Mouse (Mus musculus): Measurements from ENCODE around the gene Lmtk2. TPM values are rescaled to one million over a fixed set of nuclear protein-coding genes. Genes with fewer than 3 reads are reported as not detected.

The Lmtk2 gene
- polyA plus RNA-seq, 1 experiment from 2014 or later: 5.2 TPM

- Histone ChIP-seq H3K27ac (ENCODE audit: low read depth, low read length) (no peak overlapping the region), H3K4me1 (ENCODE audit: control insufficient read depth, insufficient read depth, low read length) (no peaks in the 10 kb centered on the region), H3K4me3 (ENCODE audit: low read depth, low read length) (no peak overlapping the region), H3K27me3 (ENCODE audit: control insufficient read depth, insufficient read depth, low read length) (no peaks in the 10 kb centered on the region), H3K9ac (ENCODE audit: low read depth, low read length) (no peak overlapping the region), H3K4me2 (no peak overlapping the region), H3K36me3 (ENCODE audit: control insufficient read depth, insufficient read depth, low read length) (peaks cover 24% of the 10 kb centered on the region), H3K9me3 (replicated peaks; ENCODE audit: control insufficient read depth, low read length) (peaks cover 4% of the 10 kb centered on the region; the same call in 1 of the 2 replicates)
- whole genome bisulfite sequencing (ENCODE audit: insufficient replicate concordance): 89% methylated on average over 12 of the region's 12 CpGs
- no peak for ATAC-seq (replicated peaks; ENCODE audit: insufficient number of reproducible peaks, low FRiP score, low TSS enrichment)
Measured at GRCm38 (mm10) chr5:144204303-144204702, 104.1 kb downstream of the Lmtk2 start.

GRCm38 (mm10) chr5:144204911-144205310 lies 104.7 kb downstream of the Lmtk2 start:
- 76% methylated on average over 10 of the region's 10 CpGs for WGBS (ENCODE audit: insufficient replicate concordance)
- Histone ChIP-seq H3K36me3 (ENCODE audit: control insufficient read depth, insufficient read depth, low read length) (peaks cover 25% of the 10 kb centered on the region), H3K27me3 (ENCODE audit: control insufficient read depth, insufficient read depth, low read length) (no peaks in the 10 kb centered on the region), H3K9me3 (replicated peaks; ENCODE audit: control insufficient read depth, low read length) (peaks cover 4% of the 10 kb centered on the region; the same call in 1 of the 2 replicates), H3K4me3 (ENCODE audit: low read depth, low read length) (no peak overlapping the region), H3K4me1 (ENCODE audit: control insufficient read depth, insufficient read depth, low read length) (no peaks in the 10 kb centered on the region), H3K27ac (ENCODE audit: low read depth, low read length) (no peak overlapping the region), H3K4me2 (no peak overlapping the region), H3K9ac (ENCODE audit: low read depth, low read length) (no peak overlapping the region)
- ATAC-seq (replicated peaks; ENCODE audit: insufficient number of reproducible peaks, low FRiP score, low TSS enrichment): no peak

- Histone ChIP-seq H3K4me3 (ENCODE audit: low read depth, low read length) (no peak overlapping the region), H3K4me1 (ENCODE audit: control insufficient read depth, insufficient read depth, low read length) (no peaks in the 10 kb centered on the region), H3K9ac (ENCODE audit: low read depth, low read length) (0 out of 2 replicates have a peak overlapping the region, but pooled peaks have one; percentile 24), H3K9me3 (replicated peaks; ENCODE audit: control insufficient read depth, low read length) (peaks cover 4% of the 10 kb centered on the region; the same call in 1 of the 2 replicates), H3K36me3 (ENCODE audit: control insufficient read depth, insufficient read depth, low read length) (peaks cover 27% of the 10 kb centered on the region), H3K4me2 (no peak overlapping the region), H3K27ac (ENCODE audit: low read depth, low read length) (no peak overlapping the region), H3K27me3 (ENCODE audit: control insufficient read depth, insufficient read depth, low read length) (no peaks in the 10 kb centered on the region)
- WGBS (ENCODE audit: insufficient replicate concordance): 88% methylated on average over 15 of the region's 15 CpGs
- ATAC-seq (replicated peaks; ENCODE audit: insufficient number of reproducible peaks, low FRiP score, low TSS enrichment): no peak
Measured at GRCm38 (mm10) chr5:144206069-144206468, 105.8 kb downstream of the Lmtk2 start.

GRCm38 (mm10) chr5:144207478-144207877 lies 107.2 kb downstream of the Lmtk2 start:
- no peak overlapping the region for H3K9ac ChIP-seq (ENCODE audit: low read depth, low read length)
- peaks cover under 1% of the 10 kb centered on the region; the same call in 1 of the 2 replicates for H3K9me3 ChIP-seq (replicated peaks; ENCODE audit: control insufficient read depth, low read length)
- peaks cover 22% of the 10 kb centered on the region for H3K36me3 ChIP-seq (ENCODE audit: control insufficient read depth, insufficient read depth, low read length)
- no peaks in the 10 kb centered on the region for H3K4me1 ChIP-seq (ENCODE audit: control insufficient read depth, insufficient read depth, low read length)
- ATAC-seq (replicated peaks; ENCODE audit: insufficient number of reproducible peaks, low FRiP score, low TSS enrichment): no peak; the same call in 1 of the 2 replicates
- H3K4me2 ChIP-seq: no peak overlapping the region
- H3K4me3 ChIP-seq (ENCODE audit: low read depth, low read length): no peak overlapping the region
- H3K27me3 ChIP-seq (ENCODE audit: control insufficient read depth, insufficient read depth, low read length): no peaks in the 10 kb centered on the region
- 47% methylated on average over 11 of the region's 11 CpGs for WGBS (ENCODE audit: insufficient replicate concordance)
- no peak overlapping the region for H3K27ac ChIP-seq (ENCODE audit: low read depth, low read length)

DNA sequence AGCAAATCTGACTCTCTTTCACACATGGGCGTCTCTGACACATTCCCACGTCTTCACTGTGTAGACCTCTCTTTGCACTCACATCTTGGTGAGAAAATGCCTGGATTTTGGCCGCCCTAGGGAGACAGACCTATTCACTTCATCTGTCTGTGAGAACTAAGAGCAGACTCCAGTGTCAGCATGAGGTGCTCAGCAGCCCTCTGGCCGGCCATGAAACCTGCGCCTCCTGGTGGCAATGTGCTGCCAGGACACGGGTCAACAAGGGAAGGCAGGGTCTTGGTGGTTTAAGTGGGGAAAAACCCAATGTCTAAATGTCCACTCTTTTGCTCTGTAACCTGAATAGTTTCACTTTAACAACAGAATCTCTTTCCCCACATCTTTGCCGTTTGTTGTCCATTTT lies 114.2 kb downstream of the Lmtk2 start:
- peaks cover 7% of the 10 kb centered on the region; the same call in 1 of the 2 replicates for H3K36me3 ChIP-seq (ENCODE audit: control insufficient read depth, insufficient read depth, low read length)
- no peak for ATAC-seq (replicated peaks; ENCODE audit: insufficient number of reproducible peaks, low FRiP score, low TSS enrichment)
- WGBS (ENCODE audit: insufficient replicate concordance): 27% methylated on average over 7 of the region's 7 CpGs

GRCm38 (mm10) chr5:144215992-144216391 lies 115.8 kb downstream of the Lmtk2 start:
- Histone ChIP-seq H3K4me1 (ENCODE audit: control insufficient read depth, insufficient read depth, low read length) (no peaks in the 10 kb centered on the region), H3K9me3 (replicated peaks; ENCODE audit: control insufficient read depth, low read length) (no peaks in the 10 kb centered on the region), H3K4me3 (ENCODE audit: low read depth, low read length) (no peak overlapping the region), H3K36me3 (ENCODE audit: control insufficient read depth, insufficient read depth, low read length) (peaks cover 4% of the 10 kb centered on the region; the same call in 1 of the 2 replicates), H3K4me2 (no peak overlapping the region), H3K27me3 (ENCODE audit: control insufficient read depth, insufficient read depth, low read length) (no peaks in the 10 kb centered on the region), H3K27ac (ENCODE audit: low read depth, low read length) (no peak overlapping the region), H3K9ac (ENCODE audit: low read depth, low read length) (no peak overlapping the region)
- 82% methylated on average over 2 of the region's 2 CpGs for WGBS (ENCODE audit: insufficient replicate concordance)
- no peak for ATAC-seq (replicated peaks; ENCODE audit: insufficient number of reproducible peaks, low FRiP score, low TSS enrichment)

More for the DNA sequence above, 114.2 kb downstream of the Lmtk2 start:
- Histone ChIP-seq H3K27me3 (ENCODE audit: control insufficient read depth, insufficient read depth, low read length) (no peaks in the 10 kb centered on the region), H3K9me3 (replicated peaks; ENCODE audit: control insufficient read depth, low read length) (no peaks in the 10 kb centered on the region), H3K27ac (ENCODE audit: low read depth, low read length) (no peak overlapping the region), H3K4me1 (ENCODE audit: control insufficient read depth, insufficient read depth, low read length) (no peaks in the 10 kb centered on the region), H3K4me2 (no peak overlapping the region), H3K4me3 (ENCODE audit: low read depth, low read length) (no peak overlapping the region), H3K9ac (ENCODE audit: low read depth, low read length) (no peak overlapping the region)

GRCm38 (mm10) chr5:144218061-144218460 lies 117.8 kb downstream of the Lmtk2 start:
- Histone ChIP-seq H3K27ac (ENCODE audit: low read depth, low read length) (no peak overlapping the region), H3K9me3 (replicated peaks; ENCODE audit: control insufficient read depth, low read length) (no peaks in the 10 kb centered on the region), H3K27me3 (ENCODE audit: control insufficient read depth, insufficient read depth, low read length) (no peaks in the 10 kb centered on the region), H3K4me3 (ENCODE audit: low read depth, low read length) (no peak overlapping the region), H3K36me3 (ENCODE audit: control insufficient read depth, insufficient read depth, low read length) (peaks cover 4% of the 10 kb centered on the region; the same call in 1 of the 2 replicates), H3K4me2 (no peak overlapping the region), H3K4me1 (ENCODE audit: control insufficient read depth, insufficient read depth, low read length) (peaks cover 5% of the 10 kb centered on the region; the same call in 1 of the 2 replicates), H3K9ac (ENCODE audit: low read depth, low read length) (no peak overlapping the region)
- no peak for ATAC-seq (replicated peaks; ENCODE audit: insufficient number of reproducible peaks, low FRiP score, low TSS enrichment)
- WGBS (ENCODE audit: insufficient replicate concordance): 78% methylated on average over 7 of the region's 7 CpGs

DNA sequence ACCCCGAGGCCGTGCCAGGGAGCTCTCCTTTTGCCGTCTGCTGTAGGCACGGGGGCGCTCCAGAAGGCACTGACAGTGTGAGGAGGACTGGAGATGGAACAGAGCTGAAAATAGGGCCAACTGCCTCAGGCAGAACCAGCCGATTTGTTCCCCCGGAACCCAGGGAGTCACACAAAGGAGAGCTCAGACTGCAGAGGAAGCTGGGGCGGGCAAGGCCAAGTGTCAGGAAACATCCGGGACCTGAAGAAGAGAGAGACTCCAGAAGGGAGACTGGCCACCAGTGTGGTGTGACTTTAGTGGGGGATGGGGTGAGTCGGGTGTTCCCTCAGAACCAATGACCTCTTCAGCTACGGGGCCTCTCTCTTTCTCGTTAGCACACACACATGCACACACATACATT lies 119.1 kb downstream of the Lmtk2 start:
- Histone ChIP-seq H3K4me3 (ENCODE audit: low read depth, low read length) (no peak overlapping the region), H3K27ac (ENCODE audit: low read depth, low read length) (no peak overlapping the region), H3K36me3 (ENCODE audit: control insufficient read depth, insufficient read depth, low read length) (0 out of 2 replicates have a peak, but pooled peaks cover 2% of the 10 kb centered on the region), H3K4me1 (ENCODE audit: control insufficient read depth, insufficient read depth, low read length) (peaks cover 5% of the 10 kb centered on the region; the same call in 1 of the 2 replicates), H3K4me2 (no peak overlapping the region; the same call in 1 of the 2 replicates), H3K9me3 (replicated peaks; ENCODE audit: control insufficient read depth, low read length) (no peaks in the 10 kb centered on the region), H3K27me3 (ENCODE audit: control insufficient read depth, insufficient read depth, low read length) (no peaks in the 10 kb centered on the region), H3K9ac (ENCODE audit: low read depth, low read length) (0 out of 2 replicates have a peak overlapping the region, but pooled peaks have one; percentile 10)
- WGBS (ENCODE audit: insufficient replicate concordance): 64% methylated on average over 12 of the region's 12 CpGs
- ATAC-seq (replicated peaks; ENCODE audit: insufficient number of reproducible peaks, low FRiP score, low TSS enrichment): no peak

DNA sequence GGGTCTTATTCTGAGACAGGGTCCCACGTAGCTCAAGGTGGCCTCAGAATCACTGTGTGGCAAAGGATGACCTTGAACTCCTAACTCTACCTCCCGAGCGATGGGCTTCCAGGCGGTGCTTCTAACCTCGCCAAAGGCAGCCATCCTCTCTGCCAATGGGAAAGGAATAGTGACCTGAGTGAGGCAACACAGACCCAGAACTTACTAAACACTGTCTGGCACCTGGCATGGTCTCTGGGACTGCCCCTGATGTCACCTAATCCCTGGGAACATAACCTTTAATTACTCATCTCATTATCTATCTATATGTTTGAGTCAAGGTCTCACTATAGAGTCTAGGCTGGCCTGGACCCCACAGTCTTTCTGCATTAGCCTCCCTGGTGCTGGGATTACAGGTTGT lies 119.7 kb downstream of the Lmtk2 start:
- H3K4me3 ChIP-seq (ENCODE audit: low read depth, low read length): no peak overlapping the region
- H3K27me3 ChIP-seq (ENCODE audit: control insufficient read depth, insufficient read depth, low read length): no peaks in the 10 kb centered on the region
- H3K4me1 ChIP-seq (ENCODE audit: control insufficient read depth, insufficient read depth, low read length): peaks cover 5% of the 10 kb centered on the region; the same call in 1 of the 2 replicates
- WGBS (ENCODE audit: insufficient replicate concordance): 83% methylated on average over 5 of the region's 5 CpGs
- no peak overlapping the region for H3K27ac ChIP-seq (ENCODE audit: low read depth, low read length)
- ATAC-seq (replicated peaks; ENCODE audit: insufficient number of reproducible peaks, low FRiP score, low TSS enrichment): no peak
- H3K36me3 ChIP-seq (ENCODE audit: control insufficient read depth, insufficient read depth, low read length): 0 out of 2 replicates have a peak, but pooled peaks cover 2% of the 10 kb centered on the region
- H3K9ac ChIP-seq (ENCODE audit: low read depth, low read length): no peak overlapping the region
- H3K9me3 ChIP-seq (replicated peaks; ENCODE audit: control insufficient read depth, low read length): no peaks in the 10 kb centered on the region
- H3K4me2 ChIP-seq: no peak overlapping the region

All from heart, embryonic 11.5 days (tissue).